Mouse (Mus musculus): ENCODE results near the gene Zfp326. TPM values are rescaled to one million over a fixed set of nuclear protein-coding genes. Genes with fewer than 3 reads are reported as not detected.

Gene Zfp326
- polyA plus RNA-seq, 1 experiment = 12.6 TPM

GRCm38 (mm10) chr5:105924347-105924746 lies 48.0 kb downstream of the Zfp326 start:
- Histone ChIP-seq H3K27me3 (ENCODE audit: control insufficient read depth, insufficient read depth, insufficient read length) (no peaks in the 10 kb centered on the region), H3K4me3 (ENCODE audit: insufficient read depth, poor library complexity, severe bottlenecking) (no peak overlapping the region), H3K79me2 (ENCODE audit: control insufficient read depth, insufficient read depth) (no peaks in the 10 kb centered on the region), H3ac (ENCODE audit: control insufficient read depth, insufficient read length, low read depth) (no peak overlapping the region), H3K79me3 (ENCODE audit: low read depth) (no peaks in the 10 kb centered on the region), H3K36me3 (ENCODE audit: control insufficient read depth, insufficient read depth) (no peaks in the 10 kb centered on the region)
- TF ChIP-seq CEBPB (IDR thresholded peaks at IDR 0.05; ENCODE audit: low read depth) (no peak), MAX (IDR thresholded peaks at IDR 0.05) (no peak), FOSL1 (IDR thresholded peaks at IDR 0.05; ENCODE audit: insufficient read depth, low read length, poor library complexity, severe bottlenecking) (no peak)

GRCm38 (mm10) chr5:105925568-105926255 lies 49.3 kb downstream of the Zfp326 start:
- H3K79me2 ChIP-seq (ENCODE audit: control insufficient read depth, insufficient read depth) = no peaks in the 10 kb centered on the region
- H3K27me3 ChIP-seq (ENCODE audit: control insufficient read depth, insufficient read depth, insufficient read length) = no peaks in the 10 kb centered on the region
- no peak overlapping the region for H3ac ChIP-seq (ENCODE audit: control insufficient read depth, insufficient read length, low read depth)
- no peak for TF ChIP-seq MAX (IDR thresholded peaks at IDR 0.05)
- TF ChIP-seq CEBPB (IDR thresholded peaks at IDR 0.05; ENCODE audit: low read depth) = no peak
- no peak for TF ChIP-seq MYOD1 (IDR thresholded peaks at IDR 0.05; ENCODE audit: control insufficient read depth, insufficient read length, low read depth)
- TF ChIP-seq CTCF (IDR thresholded peaks at IDR 0.05; ENCODE audit: control insufficient read depth, insufficient read depth, insufficient read length) = no peak
- no peak for TF ChIP-seq USF1 (IDR thresholded peaks at IDR 0.05; ENCODE audit: low read depth)
- TF ChIP-seq FOSL1 (IDR thresholded peaks at IDR 0.05; ENCODE audit: insufficient read depth, low read length, poor library complexity, severe bottlenecking) = no peak
- no peak for TF ChIP-seq MYOG (IDR thresholded peaks at IDR 0.05; ENCODE audit: control insufficient read depth, extremely low read depth, insufficient read length)
- no peaks in the 10 kb centered on the region for H3K79me3 ChIP-seq (ENCODE audit: low read depth)
- H3K4me3 ChIP-seq (ENCODE audit: insufficient read depth, poor library complexity, severe bottlenecking) = no peak overlapping the region
- no peaks in the 10 kb centered on the region for H3K36me3 ChIP-seq (ENCODE audit: control insufficient read depth, insufficient read depth)

- TF ChIP-seq CEBPB (IDR thresholded peaks at IDR 0.05; ENCODE audit: low read depth) = no peak
- TF ChIP-seq FOSL1 (IDR thresholded peaks at IDR 0.05; ENCODE audit: insufficient read depth, low read length, poor library complexity, severe bottlenecking) = no peak
- no peak for TF ChIP-seq MAX (IDR thresholded peaks at IDR 0.05)
- TF ChIP-seq CTCF (IDR thresholded peaks at IDR 0.05; ENCODE audit: control insufficient read depth, insufficient read depth, insufficient read length) = no peak
- no peak for TF ChIP-seq USF1 (IDR thresholded peaks at IDR 0.05; ENCODE audit: low read depth)
- no peak for TF ChIP-seq MYOG (IDR thresholded peaks at IDR 0.05; ENCODE audit: control insufficient read depth, extremely low read depth, insufficient read length)
- no peak for TF ChIP-seq MYOD1 (IDR thresholded peaks at IDR 0.05; ENCODE audit: control insufficient read depth, insufficient read length, low read depth)
- Histone ChIP-seq H3K36me3 (ENCODE audit: control insufficient read depth, insufficient read depth) (no peaks in the 10 kb centered on the region), H3K4me3 (ENCODE audit: insufficient read depth, poor library complexity, severe bottlenecking) (no peak overlapping the region), H3K27me3 (ENCODE audit: control insufficient read depth, insufficient read depth, insufficient read length) (no peaks in the 10 kb centered on the region), H3K79me2 (ENCODE audit: control insufficient read depth, insufficient read depth) (no peaks in the 10 kb centered on the region), H3ac (ENCODE audit: control insufficient read depth, insufficient read length, low read depth) (no peak overlapping the region), H3K79me3 (ENCODE audit: low read depth) (no peaks in the 10 kb centered on the region)
Measured at GRCm38 (mm10) chr5:105930282-105930681, 53.9 kb downstream of the Zfp326 start.

- no peaks in the 10 kb centered on the region for H3K79me3 ChIP-seq (ENCODE audit: low read depth)
- no peaks in the 10 kb centered on the region for H3K36me3 ChIP-seq (ENCODE audit: control insufficient read depth, insufficient read depth)
- H3K79me2 ChIP-seq (ENCODE audit: control insufficient read depth, insufficient read depth) = no peaks in the 10 kb centered on the region
- H3K4me3 ChIP-seq (ENCODE audit: insufficient read depth, poor library complexity, severe bottlenecking) = no peak overlapping the region
- peaks cover 3% of the 10 kb centered on the region for H3K27me3 ChIP-seq (ENCODE audit: control insufficient read depth, insufficient read depth, insufficient read length)
- TF ChIP-seq MAX (IDR thresholded peaks at IDR 0.05) (no peak), USF1 (IDR thresholded peaks at IDR 0.05; ENCODE audit: low read depth) (no peak), CTCF (IDR thresholded peaks at IDR 0.05; ENCODE audit: control insufficient read depth, insufficient read depth, insufficient read length) (no peak), FOSL1 (IDR thresholded peaks at IDR 0.05; ENCODE audit: insufficient read depth, low read length, poor library complexity, severe bottlenecking) (no peak), MYOG (IDR thresholded peaks at IDR 0.05; ENCODE audit: control insufficient read depth, extremely low read depth, insufficient read length) (no peak), CEBPB (IDR thresholded peaks at IDR 0.05; ENCODE audit: low read depth) (no peak), MYOD1 (IDR thresholded peaks at IDR 0.05; ENCODE audit: control insufficient read depth, insufficient read length, low read depth) (no peak)
- no peak overlapping the region for H3ac ChIP-seq (ENCODE audit: control insufficient read depth, insufficient read length, low read depth)
Measured at GRCm38 (mm10) chr5:105932392-105932791, 56.0 kb downstream of the Zfp326 start.

GRCm38 (mm10) chr5:105941951-105942350 lies 65.6 kb downstream of the Zfp326 start:
- Histone ChIP-seq H3K79me2 (ENCODE audit: control insufficient read depth, insufficient read depth) (no peaks in the 10 kb centered on the region), H3K27me3 (ENCODE audit: control insufficient read depth, insufficient read depth, insufficient read length) (peaks cover 5% of the 10 kb centered on the region), H3K79me3 (ENCODE audit: low read depth) (no peaks in the 10 kb centered on the region), H3ac (ENCODE audit: control insufficient read depth, insufficient read length, low read depth) (no peak overlapping the region), H3K4me3 (ENCODE audit: insufficient read depth, poor library complexity, severe bottlenecking) (no peak overlapping the region), H3K36me3 (ENCODE audit: control insufficient read depth, insufficient read depth) (no peaks in the 10 kb centered on the region)
- no peak for TF ChIP-seq CEBPB (IDR thresholded peaks at IDR 0.05; ENCODE audit: low read depth)
- TF ChIP-seq MAX (IDR thresholded peaks at IDR 0.05) = no peak
- TF ChIP-seq FOSL1 (IDR thresholded peaks at IDR 0.05; ENCODE audit: insufficient read depth, low read length, poor library complexity, severe bottlenecking) = no peak
- TF ChIP-seq MYOG (IDR thresholded peaks at IDR 0.05; ENCODE audit: control insufficient read depth, extremely low read depth, insufficient read length) = no peak
- TF ChIP-seq CTCF (IDR thresholded peaks at IDR 0.05; ENCODE audit: control insufficient read depth, insufficient read depth, insufficient read length) = no peak
- no peak for TF ChIP-seq MYOD1 (IDR thresholded peaks at IDR 0.05; ENCODE audit: control insufficient read depth, insufficient read length, low read depth)
- TF ChIP-seq USF1 (IDR thresholded peaks at IDR 0.05; ENCODE audit: low read depth) = no peak

Other genes with a start within 250 kb of the Zfp326 start
- 21.1 TPM for gene Lrrc8d, start 176.6 kb upstream of the Zfp326 start, polyA plus RNA-seq (2012; fragmentation: generic; extraction: Trizol)